Mouse (Mus musculus) embryonic stem cell, embryonic (primary cell): ENCODE measurements around the gene Asb4.

Experiments used
- CTCF ChIA-PET, 4 experiments: fragments of 300-600 bp in 2 of 4; fragments of 350-600 bp in 2 of 4; sonication (Branson Sonifier 250); formaldehyde crosslinking; loops; one replicate each; lab custom pipeline; 2022; ENCODE audit warnings: inconsistent platforms in 2 of 4; lab: Charles Lee
- POLR2A ChIA-PET, 4 experiments: fragments of 300-600 bp in 2 of 4; fragments of 350-600 bp in 2 of 4; sonication (Branson Sonifier 250); formaldehyde crosslinking; loops; one replicate each; lab custom pipeline; 2022; ENCODE audit warnings: antibody characterized with exemption in 4 of 4, inconsistent platforms in 1 of 4; lab: Charles Lee

Gene Asb4

DNA sequence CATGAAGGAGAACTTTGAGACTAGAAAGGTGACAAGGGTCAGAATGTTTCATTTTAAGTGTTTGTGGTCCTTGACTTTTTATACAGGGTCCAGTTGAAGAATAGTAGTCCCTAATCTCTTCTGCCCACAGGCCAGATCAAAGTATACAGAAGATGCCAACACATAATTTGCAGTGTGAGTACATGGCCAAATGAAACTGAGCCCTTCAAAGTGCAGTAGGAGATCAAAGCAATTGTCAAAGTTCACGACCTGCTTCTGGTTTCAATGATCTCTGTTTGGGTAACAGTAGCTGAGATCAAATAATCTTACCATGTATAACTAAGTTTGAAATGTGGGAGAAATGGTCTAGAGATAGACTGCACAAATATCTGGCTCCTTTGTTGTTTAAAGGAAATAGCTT, 90.8 kb downstream of the Asb4 start:
- ChIA-PET POLR2A (interaction anchor here in 1 of 4 experiments (0.8 kb wide), 1 partner anchor 12 kb away, joined by 3 read pairs; no protein-coding TSS in a partner anchor), CTCF (no interaction called here)

DNA sequence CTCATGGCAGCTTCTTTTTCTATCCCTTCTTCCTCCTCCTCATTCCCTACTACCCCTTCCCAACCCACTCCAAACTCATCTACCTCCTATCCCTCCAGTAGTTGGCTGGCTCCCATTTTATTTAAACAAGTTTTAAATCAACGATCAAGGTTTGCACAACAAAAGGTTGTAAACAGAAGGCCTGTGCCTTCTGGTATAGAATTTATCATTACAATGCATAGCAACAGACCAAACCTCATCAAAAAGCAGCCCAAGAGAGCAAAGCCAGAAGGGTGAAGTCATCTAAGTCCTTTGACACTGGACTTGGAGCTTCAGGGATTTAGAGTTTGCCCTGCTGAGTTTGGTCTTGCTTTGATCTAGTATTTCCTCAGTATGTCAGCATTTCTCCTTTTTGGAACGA, 97.9 kb downstream of the Asb4 start:
- POLR2A ChIA-PET = interaction anchor here in 3 of 4 experiments (0.8 to 2.7 kb wide), 6 partner anchors 15 to 59 kb away, joined by 3 to 28 read pairs (median 14); partner anchors contain the start of gene Pdk4 (in 3 of the 3)
- CTCF ChIA-PET = interaction anchor here in 1 of 4 experiments (1.3 kb wide), 1 partner anchor 109 kb away, joined by 3 read pairs; no protein-coding TSS in a partner anchor

DNA sequence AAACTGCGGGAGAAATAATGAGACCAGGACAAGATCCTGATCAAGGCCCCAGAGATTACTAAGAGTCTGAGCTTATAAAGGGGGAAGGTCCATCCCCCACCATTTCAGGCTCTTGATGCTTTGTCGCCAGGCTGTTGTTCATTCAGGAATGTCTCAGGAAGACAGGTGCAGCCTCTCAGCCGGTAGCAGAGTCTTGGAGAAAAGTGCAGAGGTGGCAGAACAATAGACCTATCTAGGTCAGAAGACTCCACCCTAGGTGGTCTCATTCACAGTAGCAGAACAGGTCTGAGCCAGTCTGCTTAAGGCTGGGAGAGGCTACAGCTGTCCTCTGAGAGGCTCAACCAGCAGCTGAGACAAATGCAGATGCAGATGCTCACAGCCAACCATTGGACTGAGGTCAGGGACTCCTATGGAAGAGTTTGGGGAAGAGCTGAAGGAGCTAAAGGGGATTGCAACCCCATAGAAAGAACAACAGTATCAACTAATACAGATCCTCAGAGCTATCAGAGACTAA, 99.1 kb downstream of the Asb4 start:
- CTCF ChIA-PET = interaction anchor here in 3 of 4 experiments (0.6 to 1.3 kb wide), 3 partner anchors 107 to 1022 kb away, joined by 3 read pairs; no protein-coding TSS in a partner anchor
- POLR2A ChIA-PET = interaction anchor here (0.5 to 2.7 kb wide), 20 partner anchors 8 to 272 kb away, joined by 3 to 28 read pairs (median 3); partner anchors contain the start of gene Pdk4 (in 3 of the 4)
